Mouse (Mus musculus): ENCODE measurements around the gene Agpat3.

DNA sequence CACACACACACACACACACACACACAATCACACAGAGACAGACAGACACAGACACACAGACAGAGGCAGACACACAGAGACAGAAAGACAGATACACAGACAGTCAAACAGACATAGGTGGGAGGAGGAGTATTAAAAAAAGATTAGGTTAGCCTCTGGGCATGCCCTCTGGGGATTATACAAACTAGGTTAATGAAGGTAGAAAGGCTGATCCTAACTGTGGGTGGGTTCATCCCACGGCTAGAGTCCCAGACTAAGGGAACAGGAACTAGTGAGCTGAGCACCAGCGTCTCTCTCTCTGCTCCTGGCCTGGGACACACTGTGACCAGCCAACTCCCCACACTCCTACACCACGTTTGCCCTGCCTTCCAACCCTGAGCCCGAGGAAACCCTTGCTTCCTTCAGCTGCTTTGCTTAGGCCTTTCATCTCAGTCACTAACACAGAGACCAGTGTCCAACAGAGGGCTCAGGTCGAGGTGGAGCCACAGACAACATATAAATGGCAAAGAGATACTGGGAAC lies 41.5 kb downstream of the Agpat3 start:
- no peak for TF ChIP-seq POLR2A (IDR thresholded peaks at IDR 0.05; ENCODE audit: extremely low read depth, insufficient read depth, low read length)
- TF ChIP-seq CTCF (IDR thresholded peaks at IDR 0.05; ENCODE audit: low read depth, low read length), result no peak
